8 mouse cellular contexts compared by ENCODE assay signal in genomic region chr7:80058405-80059063, GRCm38 (mm10). TPM values are rescaled to one million over a fixed set of nuclear protein-coding genes. Genes with fewer than 3 reads are reported as not detected.
DNase-seq lines count a peak whose midpoint lies in the region; ATAC-seq lines count a peak whose summit lies in the region.

No protein-coding gene starts in this region.

- H3K27ac ChIP-seq in kidney, embryonic 15.5 days: peak overlapping the region; percentile 90
- peak overlapping the region; percentile 58 for H3K27ac ChIP-seq in embryonic facial prominence, embryonic 14.5 days (replicated peaks; ENCODE audit: low read depth, low read length)
- no peak overlapping the region; the same call in 1 of the 2 replicates for H3K27ac ChIP-seq in limb, embryonic 11.5 days (replicated peaks; ENCODE audit: low read depth, low read length)

- no peaks in the 10 kb centered on the region for H3K27me3 ChIP-seq in kidney, embryonic 15.5 days
- no peaks in the 10 kb centered on the region for H3K27me3 ChIP-seq in embryonic facial prominence, embryonic 14.5 days (replicated peaks; ENCODE audit: control insufficient read depth, insufficient read depth, low read length)
- H3K27me3 ChIP-seq in limb, embryonic 11.5 days (ENCODE audit: control insufficient read depth, insufficient read depth, low read length): no peaks in the 10 kb centered on the region

- no peak for DNase-seq in kidney, postnatal 14 days
- no peak for DNase-seq in embryonic facial prominence, embryonic 14.5 days (ENCODE audit: low spot score)
- no peak for DNase-seq in limb, embryonic 11.5 days (ENCODE audit: low spot score)
- peak; percentile 13 for DNase-seq in neural tube, embryonic 10.5 days (ENCODE audit: extremely low spot score, low spot score)
- no peak for DNase-seq in urinary bladder, postnatal 14 days (ENCODE audit: low spot score)
- DNase-seq in left cerebral cortex, adult 11 months (ENCODE audit: low spot score): no peak
- no peak for DNase-seq in right cerebral cortex, postnatal 14 days

- no peaks in the 10 kb centered on the region for H3K36me3 ChIP-seq in kidney, embryonic 15.5 days
- H3K36me3 ChIP-seq in embryonic facial prominence, embryonic 14.5 days (ENCODE audit: control insufficient read depth, insufficient read depth, low read length): 0 out of 2 replicates have a peak, but pooled peaks cover 7% of the 10 kb centered on the region
- H3K36me3 ChIP-seq in limb, embryonic 11.5 days (ENCODE audit: control insufficient read depth, insufficient read depth, low read length): no peaks in the 10 kb centered on the region

- no peak for ATAC-seq in kidney, embryonic 15.5 days (replicated peaks; ENCODE audit: low FRiP score)
- no peak for ATAC-seq in embryonic facial prominence, embryonic 14.5 days (ENCODE audit: low read depth)
- no peak for ATAC-seq in limb, embryonic 11.5 days (ENCODE audit: insufficient number of reproducible peaks, low FRiP score, low TSS enrichment, low read depth)

- no peak overlapping the region for H3K4me3 ChIP-seq in kidney, embryonic 15.5 days (replicated peaks)
- no peak overlapping the region for H3K4me3 ChIP-seq in embryonic facial prominence, embryonic 14.5 days (ENCODE audit: low read depth, low read length)
- H3K4me3 ChIP-seq in limb, embryonic 11.5 days (ENCODE audit: low read depth, low read length): no peak overlapping the region

- H3K4me2 ChIP-seq in kidney, embryonic 15.5 days: no peak overlapping the region
- no peak overlapping the region for H3K4me2 ChIP-seq in embryonic facial prominence, embryonic 14.5 days (ENCODE audit: low read depth, low read length)
- H3K4me2 ChIP-seq in limb, embryonic 11.5 days (ENCODE audit: low read depth, severe bottlenecking): no peak overlapping the region

- H3K9me3 ChIP-seq in kidney, embryonic 15.5 days (replicated peaks): no peaks in the 10 kb centered on the region
- no peaks in the 10 kb centered on the region for H3K9me3 ChIP-seq in embryonic facial prominence, embryonic 14.5 days (ENCODE audit: control insufficient read depth, low read length)
- no peaks in the 10 kb centered on the region for H3K9me3 ChIP-seq in limb, embryonic 11.5 days (ENCODE audit: control insufficient read depth, low read length)

- 0 out of 2 replicates have a peak overlapping the region, but pooled peaks have one; percentile 1 for H3K9ac ChIP-seq in kidney, embryonic 15.5 days
- H3K9ac ChIP-seq in embryonic facial prominence, embryonic 14.5 days (ENCODE audit: low read depth, low read length): no peak overlapping the region
- peak overlapping the region; percentile 17; the same call in 1 of the 2 replicates for H3K9ac ChIP-seq in limb, embryonic 11.5 days (ENCODE audit: low read length)

- H3K4me1 ChIP-seq in kidney, embryonic 15.5 days: peaks cover 84% of the 10 kb centered on the region
- H3K4me1 ChIP-seq in embryonic facial prominence, embryonic 14.5 days (ENCODE audit: control insufficient read depth, insufficient read depth, low read length): peaks cover 30% of the 10 kb centered on the region
- H3K4me1 ChIP-seq in limb, embryonic 11.5 days (ENCODE audit: control insufficient read depth, insufficient read depth, low read length): 0 out of 2 replicates have a peak, but pooled peaks cover 5% of the 10 kb centered on the region

- WGBS in kidney, embryonic 15.5 days: 66% methylated on average over 4 of the region's 4 CpGs
- 57% methylated on average over 4 of the region's 4 CpGs for WGBS in embryonic facial prominence, embryonic 14.5 days
- WGBS in limb, embryonic 11.5 days: 96% methylated on average over 4 of the region's 4 CpGs

RNA-seq across cellular contexts. Expression of gene Zfp710, which starts 33.9 kb away (rescaled TPM):
- polyA plus RNA-seq in kidney, embryonic 15.5 days (2015; fragmentation: Nextera tagmentation; extraction: Ambion mirVana): 20.1 and 20.5 TPM in 2 replicates
- polyA plus RNA-seq in embryonic facial prominence, embryonic 14.5 days (2014; fragmentation: Nextera tagmentation; extraction: Ambion mirVana): 14.2 and 14.3 TPM in 2 replicates
- 15.4 and 17.0 TPM in 2 replicates for polyA plus RNA-seq in limb, embryonic 11.5 days (2014; fragmentation: Nextera tagmentation; extraction: Ambion mirVana)

RNA-seq across cellular contexts. Expression of gene Idh2, which starts 56.7 kb away (rescaled TPM):
- polyA plus RNA-seq in kidney, embryonic 15.5 days (2015; fragmentation: Nextera tagmentation; extraction: Ambion mirVana): 633 and 674 TPM in 2 replicates
- polyA plus RNA-seq in embryonic facial prominence, embryonic 14.5 days (2014; fragmentation: Nextera tagmentation; extraction: Ambion mirVana): 565 and 594 TPM in 2 replicates
- 540 and 555 TPM in 2 replicates for polyA plus RNA-seq in limb, embryonic 11.5 days (2014; fragmentation: Nextera tagmentation; extraction: Ambion mirVana)
